Mouse (Mus musculus): ENCODE results near the gene Ssu72. TPM values are rescaled to one million over a fixed set of nuclear protein-coding genes. Genes with fewer than 3 reads are reported as not detected.
A peak's percentile ranks its signal among the peaks of the same experiment; 100 is the strongest.

Ssu72 gene
- polyA plus RNA-seq, 1 experiment from 2014 or later = 133 TPM

DNA sequence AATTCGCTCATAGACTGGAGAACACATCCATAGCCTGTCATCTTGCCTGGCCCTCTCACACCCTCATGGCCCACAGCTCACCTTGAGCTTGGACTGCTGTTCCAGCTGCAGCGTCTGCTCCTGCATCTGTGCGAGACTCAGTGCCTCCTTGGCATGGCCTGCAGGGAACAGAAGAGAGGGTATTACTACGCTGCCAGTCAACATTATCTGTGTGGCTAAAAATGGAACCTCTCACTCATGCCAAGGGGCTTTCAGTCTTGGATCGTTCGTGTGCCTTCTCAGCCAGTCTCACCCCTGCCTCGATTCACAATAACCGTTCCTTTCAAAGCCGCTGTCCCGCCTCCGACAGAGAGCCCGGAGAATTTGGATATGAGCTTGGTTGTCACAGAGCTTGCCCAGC lies 52.4 kb downstream of the Ssu72 start:
- peaks cover 52% of the 10 kb centered on the region for H3K36me3 ChIP-seq (ENCODE audit: control insufficient read depth, insufficient read depth, low read length)
- DNase-seq (ENCODE audit: low spot score) = no peak
- no peaks in the 10 kb centered on the region for H3K27me3 ChIP-seq (replicated peaks; ENCODE audit: control insufficient read depth, insufficient read depth, low read length)
- H3K4me1 ChIP-seq (ENCODE audit: control insufficient read depth, insufficient read depth, low read length) = peaks cover 14% of the 10 kb centered on the region
- H3K4me2 ChIP-seq (ENCODE audit: low read depth, low read length) = no peak overlapping the region
- no peak overlapping the region for H3K4me3 ChIP-seq (ENCODE audit: low read depth, low read length)
- H3K9ac ChIP-seq (ENCODE audit: low read depth, low read length) = no peak overlapping the region
- ATAC-seq (ENCODE audit: low read depth) = no peak
- WGBS = 93% methylated on average over 12 of the region's 12 CpGs
- H3K9me3 ChIP-seq (ENCODE audit: control insufficient read depth, low read length) = no peaks in the 10 kb centered on the region
- no peak overlapping the region for H3K27ac ChIP-seq (replicated peaks; ENCODE audit: low read depth, low read length)

GRCm38 (mm10) chr4:155759862-155760612 lies 55.4 kb downstream of the Ssu72 start:
- H3K4me1 ChIP-seq (ENCODE audit: control insufficient read depth, insufficient read depth, low read length) = peaks cover 14% of the 10 kb centered on the region
- peak overlapping the region; percentile 69 for H3K4me3 ChIP-seq (ENCODE audit: low read depth, low read length)
- DNase-seq (ENCODE audit: low spot score) (peak; percentile 48), ATAC-seq (ENCODE audit: low read depth) (no peak)
- 0 out of 2 replicates have a peak overlapping the region, but pooled peaks have one; percentile 4 for H3K27ac ChIP-seq (replicated peaks; ENCODE audit: low read depth, low read length)
- no peaks in the 10 kb centered on the region for H3K9me3 ChIP-seq (ENCODE audit: control insufficient read depth, low read length)
- peak overlapping the region; percentile 82 for H3K9ac ChIP-seq (ENCODE audit: low read depth, low read length)
- H3K27me3 ChIP-seq (replicated peaks; ENCODE audit: control insufficient read depth, insufficient read depth, low read length) = no peaks in the 10 kb centered on the region
- H3K4me2 ChIP-seq (ENCODE audit: low read depth, low read length) = peak overlapping the region; percentile 93
- peaks cover 24% of the 10 kb centered on the region for H3K36me3 ChIP-seq (ENCODE audit: control insufficient read depth, insufficient read depth, low read length)
- 4% methylated on average over 10 of the region's 10 CpGs for WGBS

DNA sequence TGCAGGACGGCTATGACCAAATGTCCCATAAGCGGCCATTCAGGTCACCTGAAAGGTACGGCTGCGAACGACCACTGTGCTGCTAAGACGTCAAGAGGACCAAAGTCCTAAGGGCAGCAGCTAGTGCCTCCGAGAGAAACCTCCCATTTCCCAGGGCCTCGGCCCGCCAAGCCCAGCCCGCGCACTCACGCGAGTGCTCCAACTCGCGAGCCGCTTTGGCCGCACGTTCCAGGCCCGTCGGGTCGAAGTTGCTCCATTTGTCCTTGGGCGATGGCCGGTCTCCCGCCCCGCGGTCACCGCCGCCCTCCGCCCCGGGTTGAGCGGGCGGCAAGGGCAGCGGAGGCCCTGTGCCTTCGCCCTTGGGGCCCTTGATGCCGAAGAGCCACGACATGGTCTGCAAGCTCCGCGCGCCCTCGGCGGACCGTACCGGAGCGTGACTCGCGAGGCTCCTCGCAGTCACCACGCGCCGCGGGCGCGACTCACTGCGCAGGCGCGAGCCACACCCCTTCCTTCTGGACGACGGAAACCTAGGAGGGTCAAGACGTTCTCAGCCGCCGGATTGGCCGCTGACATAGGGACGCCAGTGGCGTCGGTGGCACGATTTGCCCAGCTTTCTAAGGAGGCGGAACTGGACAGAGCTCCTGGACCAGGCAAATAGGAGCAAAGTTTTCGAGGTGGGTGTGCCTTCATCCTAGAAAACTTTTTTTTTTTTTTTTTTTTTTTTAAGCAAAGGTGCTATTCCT lies 56.2 kb downstream of the Ssu72 start, which contains the start of gene Atad3a:
TSS of gene Atad3a (minus strand) at position 481 of the 743 bp plus-strand sequence.
- peak within 1 kb of the TSS; percentile 69 for H3K4me3 ChIP-seq (ENCODE audit: low read depth, low read length)
- H3K27ac ChIP-seq (replicated peaks; ENCODE audit: low read depth, low read length) = peak within 1 kb of the TSS; percentile 56; the same call in 1 of the 2 replicates
- peak within 1 kb of the TSS; percentile 82 for H3K9ac ChIP-seq (ENCODE audit: low read depth, low read length)
- DNase-seq (ENCODE audit: low spot score) = peak; percentile 98
- peak; percentile 98 for ATAC-seq (ENCODE audit: low read depth)
- peaks cover 17% of the 10 kb centered on the region for H3K36me3 ChIP-seq (ENCODE audit: control insufficient read depth, insufficient read depth, low read length)
- WGBS = under 1% methylated on average over 38 of the region's 68 CpGs
- H3K9me3 ChIP-seq (ENCODE audit: control insufficient read depth, low read length) = no peaks in the 10 kb centered on the region
- H3K4me1 ChIP-seq (ENCODE audit: control insufficient read depth, insufficient read depth, low read length) = peaks cover 14% of the 10 kb centered on the region
- peak within 1 kb of the TSS; percentile 93 for H3K4me2 ChIP-seq (ENCODE audit: low read depth, low read length)
- no peaks in the 10 kb centered on the region for H3K27me3 ChIP-seq (replicated peaks; ENCODE audit: control insufficient read depth, insufficient read depth, low read length)

DNA sequence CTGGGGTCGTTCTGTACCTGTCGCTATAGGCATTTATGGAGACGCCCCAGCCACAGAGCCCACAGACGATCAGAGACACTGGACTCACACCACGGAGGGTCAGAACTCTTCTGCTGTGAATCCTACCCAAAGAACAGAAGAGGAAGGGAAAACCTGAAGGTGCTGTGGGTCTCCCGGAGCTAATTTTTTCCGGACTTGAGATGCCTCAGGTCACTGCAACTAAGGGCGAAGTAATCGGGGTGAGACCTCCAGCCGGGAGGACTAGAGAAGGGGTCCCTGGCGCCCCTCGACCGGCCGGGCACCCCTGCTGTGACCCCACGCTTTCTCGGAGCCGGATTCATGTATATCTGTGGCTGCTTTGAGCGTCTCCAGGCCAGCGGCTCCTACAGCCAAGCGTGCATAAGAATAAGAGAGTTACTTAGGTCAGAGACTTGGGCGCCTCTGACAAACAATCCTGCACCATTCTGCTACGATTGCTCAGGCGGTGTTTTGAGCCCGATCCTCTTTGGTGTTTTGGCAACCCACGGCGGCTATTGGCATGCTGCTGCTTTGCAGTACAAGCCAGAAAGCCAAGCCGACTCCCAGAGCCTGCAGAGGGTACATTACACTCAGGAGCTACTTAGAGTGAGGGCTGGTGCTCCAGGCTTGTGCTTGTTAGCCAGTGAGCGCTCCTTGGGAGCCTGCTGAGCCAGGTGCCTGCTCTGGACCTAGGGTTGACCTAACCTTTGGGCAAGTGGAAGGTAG lies 56.9 kb downstream of the Ssu72 start:
- H3K27me3 ChIP-seq (replicated peaks; ENCODE audit: control insufficient read depth, insufficient read depth, low read length) = no peaks in the 10 kb centered on the region
- H3K27ac ChIP-seq (replicated peaks; ENCODE audit: low read depth, low read length) = peak overlapping the region; percentile 56; the same call in 1 of the 2 replicates
- H3K9me3 ChIP-seq (ENCODE audit: control insufficient read depth, low read length) = no peaks in the 10 kb centered on the region
- H3K4me2 ChIP-seq (ENCODE audit: low read depth, low read length) = peak overlapping the region; percentile 93
- H3K36me3 ChIP-seq (ENCODE audit: control insufficient read depth, insufficient read depth, low read length) = peaks cover 10% of the 10 kb centered on the region; the same call in 1 of the 2 replicates
- no peak for ATAC-seq (ENCODE audit: low read depth)
- H3K4me1 ChIP-seq (ENCODE audit: control insufficient read depth, insufficient read depth, low read length) = peaks cover 14% of the 10 kb centered on the region
- H3K4me3 ChIP-seq (ENCODE audit: low read depth, low read length) = peak overlapping the region; percentile 69
- H3K9ac ChIP-seq (ENCODE audit: low read depth, low read length) = peak overlapping the region; percentile 82
- no peak for DNase-seq (ENCODE audit: low spot score)
- WGBS = 3% methylated on average over 28 of the region's 28 CpGs

DNA sequence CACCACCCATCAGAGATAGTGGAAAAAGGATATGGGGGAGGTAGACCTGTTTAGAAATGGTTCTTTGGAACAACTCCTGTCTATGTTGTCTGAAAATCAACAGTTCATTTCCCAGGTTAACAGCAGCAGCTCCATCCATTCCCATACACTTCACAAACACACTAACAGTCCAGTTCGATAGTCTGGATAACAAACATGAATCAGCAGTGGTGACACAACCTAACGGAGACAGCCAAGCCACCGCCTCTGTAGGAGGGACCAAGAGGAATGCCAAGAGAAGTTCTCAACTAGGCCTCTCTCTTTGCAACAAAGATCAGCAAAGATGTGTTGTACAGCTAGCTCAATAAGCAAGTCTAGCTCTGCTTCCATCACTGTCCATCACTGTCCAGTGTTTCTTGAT lies 57.8 kb downstream of the Ssu72 start:
- H3K36me3 ChIP-seq (ENCODE audit: control insufficient read depth, insufficient read depth, low read length) = 0 out of 2 replicates have a peak, but pooled peaks cover 4% of the 10 kb centered on the region
- H3K27me3 ChIP-seq (replicated peaks; ENCODE audit: control insufficient read depth, insufficient read depth, low read length) = no peaks in the 10 kb centered on the region
- WGBS = 84% methylated on average over 3 of the region's 3 CpGs
- DNase-seq (ENCODE audit: low spot score) (no peak), ATAC-seq (ENCODE audit: low read depth) (no peak)
- no peak overlapping the region for H3K4me2 ChIP-seq (ENCODE audit: low read depth, low read length)
- peaks cover 14% of the 10 kb centered on the region for H3K4me1 ChIP-seq (ENCODE audit: control insufficient read depth, insufficient read depth, low read length)
- no peak overlapping the region for H3K27ac ChIP-seq (replicated peaks; ENCODE audit: low read depth, low read length)
- no peaks in the 10 kb centered on the region for H3K9me3 ChIP-seq (ENCODE audit: control insufficient read depth, low read length)
- no peak overlapping the region; the same call in 1 of the 2 replicates for H3K9ac ChIP-seq (ENCODE audit: low read depth, low read length)
- H3K4me3 ChIP-seq (ENCODE audit: low read depth, low read length) = no peak overlapping the region

DNA sequence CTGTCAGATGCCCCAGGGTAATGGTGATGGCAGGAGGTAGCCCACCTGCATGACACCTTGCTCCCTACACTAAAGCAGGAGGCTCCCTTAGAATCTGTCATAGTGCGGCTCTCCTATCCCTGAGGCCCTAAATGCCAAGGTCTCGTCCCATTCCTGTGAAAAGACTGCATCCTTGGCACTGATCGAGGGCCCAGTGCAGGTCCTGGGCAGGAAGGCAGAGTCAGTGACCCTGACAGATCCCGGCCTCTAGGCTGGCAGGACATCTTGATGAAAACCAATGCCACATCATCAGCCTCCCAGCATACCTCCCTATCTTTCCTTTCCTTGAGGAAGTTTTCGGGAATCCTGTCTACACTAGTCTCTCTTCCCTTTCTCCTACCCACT lies 64.9 kb downstream of the Ssu72 start:
- no peak overlapping the region for H3K27ac ChIP-seq (replicated peaks; ENCODE audit: low read depth, low read length)
- ATAC-seq (ENCODE audit: low read depth) = no peak
- H3K4me1 ChIP-seq (ENCODE audit: control insufficient read depth, insufficient read depth, low read length) = peaks cover 9% of the 10 kb centered on the region
- H3K9ac ChIP-seq (ENCODE audit: low read depth, low read length) = peak overlapping the region; percentile 80
- peak overlapping the region; percentile 87 for H3K4me2 ChIP-seq (ENCODE audit: low read depth, low read length)
- peak overlapping the region; percentile 55 for H3K4me3 ChIP-seq (ENCODE audit: low read depth, low read length)
- no peaks in the 10 kb centered on the region for H3K9me3 ChIP-seq (ENCODE audit: control insufficient read depth, low read length)
- no peaks in the 10 kb centered on the region for H3K27me3 ChIP-seq (replicated peaks; ENCODE audit: control insufficient read depth, insufficient read depth, low read length)
- WGBS = 44% methylated on average over 5 of the region's 5 CpGs
- no peak for DNase-seq (ENCODE audit: low spot score)
- no peaks in the 10 kb centered on the region for H3K36me3 ChIP-seq (ENCODE audit: control insufficient read depth, insufficient read depth, low read length)

GRCm38 (mm10) chr4:155769880-155770512 lies 65.4 kb downstream of the Ssu72 start:
- DNase-seq (ENCODE audit: low spot score) = peak; percentile 88
- peaks cover 12% of the 10 kb centered on the region for H3K4me1 ChIP-seq (ENCODE audit: control insufficient read depth, insufficient read depth, low read length)
- H3K4me3 ChIP-seq (ENCODE audit: low read depth, low read length) = peak overlapping the region; percentile 55
- ATAC-seq (ENCODE audit: low read depth) = peak; percentile 90
- WGBS = 1% methylated on average over 26 of the region's 39 CpGs
- peak overlapping the region; percentile 71 for H3K27ac ChIP-seq (replicated peaks; ENCODE audit: low read depth, low read length)
- H3K9me3 ChIP-seq (ENCODE audit: control insufficient read depth, low read length) = no peaks in the 10 kb centered on the region
- peak overlapping the region; percentile 80 for H3K9ac ChIP-seq (ENCODE audit: low read depth, low read length)
- H3K27me3 ChIP-seq (replicated peaks; ENCODE audit: control insufficient read depth, insufficient read depth, low read length) = no peaks in the 10 kb centered on the region
- H3K36me3 ChIP-seq (ENCODE audit: control insufficient read depth, insufficient read depth, low read length) = no peaks in the 10 kb centered on the region
- H3K4me2 ChIP-seq (ENCODE audit: low read depth, low read length) = peak overlapping the region; percentile 87

- ATAC-seq (ENCODE audit: low read depth) = no peak
- Histone ChIP-seq H3K27ac (replicated peaks; ENCODE audit: low read depth, low read length) (no peak overlapping the region), H3K9ac (ENCODE audit: low read depth, low read length) (peak overlapping the region; percentile 80), H3K4me2 (ENCODE audit: low read depth, low read length) (peak overlapping the region; percentile 87), H3K4me3 (ENCODE audit: low read depth, low read length) (peak overlapping the region; percentile 55), H3K27me3 (replicated peaks; ENCODE audit: control insufficient read depth, insufficient read depth, low read length) (no peaks in the 10 kb centered on the region), H3K4me1 (ENCODE audit: control insufficient read depth, insufficient read depth, low read length) (peaks cover 18% of the 10 kb centered on the region), H3K9me3 (ENCODE audit: control insufficient read depth, low read length) (no peaks in the 10 kb centered on the region), H3K36me3 (ENCODE audit: control insufficient read depth, insufficient read depth, low read length) (no peaks in the 10 kb centered on the region)
- DNase-seq (ENCODE audit: low spot score) = no peak
- WGBS = 36% methylated on average over 24 of the region's 24 CpGs
These were observed 66.0 kb downstream of the Ssu72 start for GRCm38 (mm10) chr4:155770626-155771025.

Measured in embryonic facial prominence, embryonic 14.5 days (tissue).